Mouse (Mus musculus) forebrain, embryonic 15.5 days (tissue): ENCODE results near the gene Mark2. TPM values are rescaled to one million over a fixed set of nuclear protein-coding genes. Genes with fewer than 3 reads are reported as not detected.
"Not testable (repeated sequence)": the region's sequence is repeated elsewhere in the genome, so short reads cannot be mapped to it uniquely, and the experiment has no call there.

Experiments used
- ATAC-seq: fragments of 200-750 bp; cut with Nextera tagmentation; replicated peaks from 2 replicates; pipeline ENCODE4 v1.8.0; 2017; ENCODE audit warnings: mild to moderate bottlenecking, moderate TSS enrichment, moderate library complexity
- H3K27ac ChIP-seq: fragments of 300-500 bp; sonication (generic); replicated peaks from 2 replicates; pipeline ENCODE4 v1.5.1; 2015; ENCODE audit warnings: mild to moderate bottlenecking, inconsistent platforms
- H3K27me3 ChIP-seq: fragments of 300-500 bp; sonication (generic); 2 replicates; pipeline ENCODE4 v1.6.1; 2015; ENCODE audit warnings: inconsistent platforms
- H3K36me3 ChIP-seq: fragments of 300-500 bp; sonication (generic); 2 replicates; pipeline ENCODE4 v1.6.1; 2015; ENCODE audit warnings: mild to moderate bottlenecking, inconsistent platforms
- H3K4me1 ChIP-seq: fragments of 300-500 bp; sonication (generic); 2 replicates; pipeline ENCODE4 v1.6.1; 2015; ENCODE audit warnings: inconsistent platforms
- H3K4me2 ChIP-seq: fragments of 300-500 bp; sonication (generic); replicated peaks from 2 replicates; pipeline ENCODE4 v1.6.1; 2015; ENCODE audit warnings: mild to moderate bottlenecking, inconsistent platforms
- H3K4me3 ChIP-seq: fragments of 300-500 bp; sonication (generic); 2 replicates; pipeline ENCODE4 v1.5.1; 2015; ENCODE audit warnings: mild to moderate bottlenecking, inconsistent platforms
- H3K9ac ChIP-seq: fragments of 300-500 bp; sonication (generic); replicated peaks from 2 replicates; pipeline ENCODE4 v1.6.1; 2015; ENCODE audit warnings: mild to moderate bottlenecking, inconsistent platforms
- H3K9me3 ChIP-seq: fragments of 300-500 bp; sonication (generic); 2 replicates; pipeline ENCODE4 v1.6.1; 2016; ENCODE audit warnings: inconsistent platforms
- WGBS: fragments of 180-500 bp; shearing (Covaris S2); methylation state at CpG from one replicate; pipeline ENCODE4 v1.1.7; 2015; ENCODE audit warnings: mixed read lengths; 5-methylcytosine and 5-hydroxymethylcytosine counted together
- polyA plus RNA-seq: library from polyadenylated mRNA; unstranded; fragments of >200 nt; fragmentation: Nextera tagmentation; extraction: Ambion mirVana; gene quantifications from 2 replicates; pipeline ENCODE4 v1.2.1, GENCODE M21; 2015

Mark2 gene
- polyA plus RNA-seq, result 52.8 and 57.7 TPM in 2 replicates

- Histone ChIP-seq H3K9ac (peak within 1 kb of the TSS; percentile 99), H3K36me3 (no peaks in the 10 kb centered on the region), H3K27ac (peak within 1 kb of the TSS; percentile 90), H3K4me2 (peak within 1 kb of the TSS; percentile 88), H3K9me3 (no peaks in the 10 kb centered on the region), H3K4me3 (peak within 1 kb of the TSS; percentile 95), H3K4me1 (peaks cover 44% of the 10 kb centered on the region), H3K27me3 (no peaks in the 10 kb centered on the region)
- ATAC-seq, result peak; percentile 95
- WGBS, result 2% methylated on average over 59 of the region's 63 CpGs
Observed at GRCm38 (mm10) chr19:7341512-7342397, at the start of gene Mark2. Gene Mark2, minus strand, starts transcription at chr19:7341860.

GRCm38 (mm10) chr19:7388488-7388887 is 46.8 kb upstream of the Mark2 start:
- Histone ChIP-seq H3K4me1 (peaks cover 13% of the 10 kb centered on the region), H3K36me3 (no peaks in the 10 kb centered on the region)
- 90% methylated on average over 6 of the region's 6 CpGs for WGBS

GRCm38 (mm10) chr19:7386042-7386441 is 44.4 kb upstream of the Mark2 start:
- Histone ChIP-seq H3K4me1 (peaks cover 24% of the 10 kb centered on the region), H3K4me2 (no peak overlapping the region), H3K9ac (no peak overlapping the region), H3K27ac (no peak overlapping the region), H3K9me3 (no peaks in the 10 kb centered on the region), H3K4me3 (no peak overlapping the region), H3K36me3 (no peaks in the 10 kb centered on the region), H3K27me3 (no peaks in the 10 kb centered on the region)
- no peak for ATAC-seq
- 25% methylated on average over 2 of the region's 2 CpGs for WGBS

More at GRCm38 (mm10) chr19:7388488-7388887, 46.8 kb upstream of the Mark2 start:
- ATAC-seq, result no peak
- Histone ChIP-seq H3K9ac (no peak overlapping the region), H3K9me3 (no peaks in the 10 kb centered on the region), H3K27me3 (no peaks in the 10 kb centered on the region), H3K4me3 (no peak overlapping the region), H3K27ac (no peak overlapping the region), H3K4me2 (no peak overlapping the region)

DNA sequence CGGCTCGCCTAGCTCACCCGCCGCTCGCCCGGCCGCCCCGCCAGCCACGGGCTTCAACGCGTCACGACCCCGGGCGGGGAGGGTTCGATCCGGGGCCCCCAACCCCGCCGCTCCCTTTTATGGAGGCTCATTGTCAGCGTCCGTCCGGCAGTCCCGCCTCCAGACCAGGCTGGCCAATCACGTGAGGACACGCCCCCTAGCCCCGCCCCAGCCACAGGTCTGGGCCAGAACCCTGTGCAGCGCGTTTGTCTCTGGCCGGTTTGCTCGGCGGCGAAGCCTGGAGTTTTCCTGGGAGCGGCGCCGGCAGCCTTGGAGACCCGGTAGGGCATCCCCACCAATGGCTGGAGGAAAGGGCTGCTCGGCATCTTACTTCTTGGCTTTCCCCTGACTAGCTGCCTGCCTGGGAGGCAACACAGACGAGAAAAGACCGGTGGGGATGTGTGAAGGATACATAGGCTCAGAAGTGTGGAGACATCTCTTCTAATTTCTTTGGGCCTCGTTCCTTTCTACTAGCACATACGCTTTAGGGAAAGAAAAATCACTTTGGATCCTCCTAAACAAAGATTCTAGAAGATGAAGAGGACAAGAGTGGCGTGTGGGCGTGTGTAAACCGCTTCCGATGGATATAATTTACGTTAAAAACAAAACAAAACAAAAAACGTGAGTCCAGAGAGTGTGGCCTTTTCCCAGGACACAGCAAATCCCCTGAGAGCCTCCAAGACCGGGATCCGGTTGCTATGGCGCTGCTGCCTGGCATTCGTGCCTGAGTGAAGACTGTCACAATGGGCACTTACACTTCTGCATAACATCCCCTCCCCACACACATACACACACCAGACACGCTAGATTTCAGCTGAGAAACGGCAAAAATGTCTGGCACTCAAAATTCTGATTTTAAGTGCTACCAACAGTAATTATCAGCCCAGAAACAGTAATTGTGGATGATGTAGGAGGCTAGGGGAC is 41.5 kb upstream of the Mark2 start, which contains the start of gene Spindoc:
Gene Spindoc, minus strand, starts transcription at position 92 of the 963 bp plus-strand sequence.
- Histone ChIP-seq H3K4me3 (peak within 1 kb of the TSS; percentile 84), H3K4me2 (peak within 1 kb of the TSS; percentile 52), H3K9me3 (no peaks in the 10 kb centered on the region), H3K27me3 (no peaks in the 10 kb centered on the region), H3K4me1 (peaks cover 40% of the 10 kb centered on the region), H3K9ac (peak within 1 kb of the TSS; percentile 77), H3K36me3 (no peaks in the 10 kb centered on the region), H3K27ac (peak within 1 kb of the TSS; percentile 95)
- under 1% methylated on average over 38 of the region's 52 CpGs for WGBS
- ATAC-seq, result peak; percentile 97

GRCm38 (mm10) chr19:7382248-7382902 is 40.7 kb upstream of the Mark2 start:
- peak overlapping the region; percentile 52 for H3K4me2 ChIP-seq
- H3K27me3 ChIP-seq, result no peaks in the 10 kb centered on the region
- H3K4me1 ChIP-seq, result peaks cover 40% of the 10 kb centered on the region
- peak; percentile 39 for ATAC-seq
- H3K4me3 ChIP-seq, result peak overlapping the region; percentile 84
- peak overlapping the region; percentile 77 for H3K9ac ChIP-seq
- no peaks in the 10 kb centered on the region for H3K36me3 ChIP-seq
- under 1% methylated on average over 57 of the region's 60 CpGs for WGBS
- no peaks in the 10 kb centered on the region for H3K9me3 ChIP-seq
- peak overlapping the region; percentile 95 for H3K27ac ChIP-seq

GRCm38 (mm10) chr19:7381906-7382247 is 40.2 kb upstream of the Mark2 start:
- Histone ChIP-seq H3K27ac (peak overlapping the region; percentile 95), H3K9ac (peak overlapping the region; percentile 77), H3K4me2 (peak overlapping the region; percentile 52), H3K9me3 (no peaks in the 10 kb centered on the region), H3K27me3 (no peaks in the 10 kb centered on the region), H3K36me3 (no peaks in the 10 kb centered on the region), H3K4me3 (peak overlapping the region; percentile 84), H3K4me1 (peaks cover 40% of the 10 kb centered on the region)
- ATAC-seq, result no peak
- WGBS, result 2% methylated on average over 8 of the region's 8 CpGs

GRCm38 (mm10) chr19:7377639-7378038 is 36.0 kb upstream of the Mark2 start:
- no peak overlapping the region for H3K27ac ChIP-seq

DNA sequence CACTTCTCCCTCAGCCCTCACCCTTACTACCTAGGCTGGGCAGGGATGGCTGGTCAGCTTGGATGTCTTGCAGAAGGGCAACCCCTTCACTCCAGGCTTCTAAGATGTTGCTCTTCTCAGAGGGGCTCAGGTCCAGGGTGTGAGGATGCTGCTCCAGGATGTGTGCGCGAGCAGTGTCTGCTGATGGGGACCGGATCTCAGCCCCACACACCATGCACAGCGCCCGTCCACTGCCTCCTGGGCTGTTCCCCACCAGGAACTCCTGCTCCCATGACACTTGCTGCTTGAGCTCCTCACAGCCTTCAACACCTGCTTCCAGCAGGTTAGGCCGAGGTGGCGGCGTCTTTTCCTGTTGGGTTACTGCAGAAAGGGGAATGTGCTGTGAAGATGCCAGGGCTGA is 32.8 kb upstream of the Mark2 start:
- no peak overlapping the region for H3K9ac ChIP-seq
- no peak overlapping the region for H3K4me3 ChIP-seq
- H3K36me3 ChIP-seq, result peaks cover 56% of the 10 kb centered on the region
- no peak for ATAC-seq
- no peaks in the 10 kb centered on the region for H3K27me3 ChIP-seq
- peaks cover 2% of the 10 kb centered on the region for H3K4me1 ChIP-seq
- WGBS, result 99% methylated on average over 8 of the region's 8 CpGs
- no peak overlapping the region for H3K27ac ChIP-seq
- H3K9me3 ChIP-seq, result no peaks in the 10 kb centered on the region
- H3K4me2 ChIP-seq, result no peak overlapping the region

More at GRCm38 (mm10) chr19:7377639-7378038, 36.0 kb upstream of the Mark2 start:
- Histone ChIP-seq H3K4me2 (no peak overlapping the region), H3K9ac (no peak overlapping the region), H3K4me1 (peaks cover 25% of the 10 kb centered on the region), H3K9me3 (no peaks in the 10 kb centered on the region), H3K36me3 (peaks cover 27% of the 10 kb centered on the region), H3K4me3 (no peak overlapping the region), H3K27me3 (no peaks in the 10 kb centered on the region)
- no peak for ATAC-seq
- 78% methylated on average over 2 of the region's 2 CpGs for WGBS

DNA sequence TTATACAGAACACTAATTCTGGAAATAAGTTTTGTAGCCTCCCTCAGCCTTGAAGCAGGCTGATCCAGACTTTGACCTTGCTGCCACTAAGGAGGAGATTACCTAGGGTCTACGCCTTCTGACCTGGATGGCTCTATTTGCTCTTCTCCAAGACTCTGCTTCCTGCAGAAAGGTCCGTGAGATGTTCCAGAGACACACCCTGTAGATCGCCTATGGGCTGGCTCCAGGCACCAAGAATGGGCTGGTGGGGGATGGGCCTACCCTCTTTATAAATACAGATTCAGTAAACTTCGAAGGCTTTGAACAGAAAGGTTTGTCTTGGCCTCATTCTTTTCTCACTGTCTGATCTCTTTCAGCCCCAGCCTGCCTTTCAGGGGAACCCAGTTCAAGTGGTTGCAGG is 27.8 kb upstream of the Mark2 start:
- not testable (repeated sequence) for H3K27me3 ChIP-seq, ATAC-seq, H3K4me3 ChIP-seq, H3K9ac ChIP-seq, H3K9me3 ChIP-seq, H3K4me2 ChIP-seq, H3K4me1 ChIP-seq, H3K27ac ChIP-seq
- H3K36me3 ChIP-seq, result peaks cover 77% of the 10 kb centered on the region
- 89% methylated on average over 4 of the region's 4 CpGs for WGBS

- no peak overlapping the region for H3K4me3 ChIP-seq
- H3K4me2 ChIP-seq, result no peak overlapping the region
- no peak for ATAC-seq
- H3K9ac ChIP-seq, result no peak overlapping the region
- H3K4me1 ChIP-seq, result no peaks in the 10 kb centered on the region
- no peaks in the 10 kb centered on the region for H3K9me3 ChIP-seq
- no peaks in the 10 kb centered on the region for H3K27me3 ChIP-seq
- peaks cover 20% of the 10 kb centered on the region for H3K36me3 ChIP-seq
- 32% methylated on average over 6 of the region's 6 CpGs for WGBS
- H3K27ac ChIP-seq, result no peak overlapping the region
Observed at GRCm38 (mm10) chr19:7353636-7354035, 12.0 kb upstream of the Mark2 start.

DNA sequence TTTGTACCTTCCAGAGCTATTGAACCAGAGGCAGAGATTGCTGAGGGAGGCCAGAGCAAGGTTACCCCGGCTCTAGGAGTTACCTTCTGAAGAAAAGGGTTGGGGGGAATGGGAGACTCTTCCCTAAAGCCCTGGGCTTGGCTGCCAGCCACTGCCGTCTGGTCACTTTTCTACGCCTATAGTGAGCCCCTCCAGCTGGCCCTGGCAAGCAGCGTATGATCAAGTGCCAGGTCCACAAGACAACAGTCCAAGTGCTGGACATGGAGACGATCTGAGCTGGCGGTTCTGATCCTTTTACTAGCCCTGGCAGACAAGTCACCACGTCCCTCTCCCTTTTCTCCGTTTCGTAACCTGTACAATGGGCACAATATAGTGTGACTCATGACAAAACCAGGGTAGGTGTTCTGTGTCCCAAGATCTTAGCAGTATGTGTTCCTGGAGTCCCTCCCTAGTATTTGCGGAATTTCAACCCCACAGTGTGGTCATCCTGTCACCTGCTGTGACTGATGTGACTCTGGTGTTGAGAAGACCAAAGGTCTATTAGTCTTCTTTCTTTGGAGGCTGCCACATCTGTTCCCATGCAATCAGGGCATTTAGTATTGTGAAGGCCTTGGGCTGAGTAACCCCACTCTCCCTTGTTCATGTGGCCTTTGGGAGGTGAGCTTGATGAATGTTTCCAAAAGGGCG is 11.3 kb upstream of the Mark2 start:
- no peaks in the 10 kb centered on the region for H3K27me3 ChIP-seq
- H3K4me2 ChIP-seq, result no peak overlapping the region
- H3K4me3 ChIP-seq, result no peak overlapping the region
- no peak overlapping the region for H3K27ac ChIP-seq
- no peak for ATAC-seq
- no peaks in the 10 kb centered on the region for H3K4me1 ChIP-seq
- H3K9ac ChIP-seq, result no peak overlapping the region
- WGBS, result 68% methylated on average over 11 of the region's 11 CpGs
- H3K36me3 ChIP-seq, result peaks cover 18% of the 10 kb centered on the region
- no peaks in the 10 kb centered on the region for H3K9me3 ChIP-seq
